Mouse (Mus musculus) kidney, postnatal 0 days (tissue): ENCODE measurements around the gene Slc39a11. TPM values are rescaled to one million over a fixed set of nuclear protein-coding genes. Genes with fewer than 3 reads are reported as not detected.

ENCODE experiments used
- ATAC-seq: fragments of 200-750 bp; cut with Nextera tagmentation; replicated peaks from 2 replicates; pipeline ENCODE4 v1.8.0; 2017; ENCODE audit warnings: low read depth, moderate number of reproducible peaks, moderate TSS enrichment, moderate library complexity; ENCODE audit not compliant: low FRiP score
- DNase-seq: peaks from one replicate; pipeline ENCODE4 v3.0.0-alpha.2; 2016; ENCODE audit warnings: low spot score
- H3K27ac ChIP-seq: fragments of 300-500 bp; sonication (generic); 2 replicates; pipeline ENCODE4 v1.5.1; 2014; ENCODE audit warnings: mild to moderate bottlenecking
- H3K27me3 ChIP-seq: fragments of 300-500 bp; sonication (generic); 2 replicates; pipeline ENCODE4 v1.6.1; 2014; ENCODE audit warnings: low read length, mixed read lengths; ENCODE audit not compliant: insufficient read depth
- H3K36me3 ChIP-seq: fragments of 300-500 bp; sonication (generic); 2 replicates; pipeline ENCODE4 v1.6.1; 2014; ENCODE audit warnings: low read length, mixed read lengths; ENCODE audit not compliant: insufficient read depth
- H3K4me1 ChIP-seq: fragments of 300-500 bp; sonication (generic); replicated peaks from 2 replicates; pipeline ENCODE4 v1.6.1; 2014; ENCODE audit warnings: antibody characterized with exemption, low read length, mixed read lengths; ENCODE audit not compliant: insufficient read depth
- H3K4me2 ChIP-seq: fragments of 300-500 bp; sonication (generic); 2 replicates; pipeline ENCODE4 v1.6.1; 2014; ENCODE audit warnings: mild to moderate bottlenecking, low read length, moderate library complexity, mixed read lengths
- H3K4me3 ChIP-seq: fragments of 300-500 bp; sonication (generic); replicated peaks from 2 replicates; pipeline ENCODE4 v1.5.1; 2014; ENCODE audit warnings: low read depth, low read length
- H3K9ac ChIP-seq: fragments of 300-500 bp; sonication (generic); 2 replicates; pipeline ENCODE4 v1.6.1; 2014; ENCODE audit warnings: low read depth, low read length
- H3K9me3 ChIP-seq: fragments of 300-500 bp; sonication (generic); replicated peaks from 2 replicates; pipeline ENCODE4 v1.6.1; 2016; ENCODE audit warnings: low read length, inconsistent platforms, mixed read lengths
- CTCF ChIP-seq: IDR thresholded peaks from 2 replicates; pipeline ENCODE4 v1.5.1; 2016; ENCODE audit warnings: antibody characterized with exemption, low read depth, mild to moderate bottlenecking, moderate library complexity
- WGBS: fragments of 180-500 bp; shearing (Covaris S2); extraction: QIAGEN DNeasy Blood & Tissue Kit; methylation state at CpG from one replicate; pipeline ENCODE4 v1.1.7; 2014; 5-methylcytosine and 5-hydroxymethylcytosine counted together
- polyA plus RNA-seq: library from polyadenylated mRNA; unstranded; fragments of >200 nt; fragmentation: Nextera tagmentation; extraction: Ambion mirVana; gene quantifications from 2 replicates; pipeline ENCODE4 v1.2.1, GENCODE M21; 2015

Gene Slc39a11
- polyA plus RNA-seq, 1 experiment from 2014 or later: 23.3 TPM

DNA sequence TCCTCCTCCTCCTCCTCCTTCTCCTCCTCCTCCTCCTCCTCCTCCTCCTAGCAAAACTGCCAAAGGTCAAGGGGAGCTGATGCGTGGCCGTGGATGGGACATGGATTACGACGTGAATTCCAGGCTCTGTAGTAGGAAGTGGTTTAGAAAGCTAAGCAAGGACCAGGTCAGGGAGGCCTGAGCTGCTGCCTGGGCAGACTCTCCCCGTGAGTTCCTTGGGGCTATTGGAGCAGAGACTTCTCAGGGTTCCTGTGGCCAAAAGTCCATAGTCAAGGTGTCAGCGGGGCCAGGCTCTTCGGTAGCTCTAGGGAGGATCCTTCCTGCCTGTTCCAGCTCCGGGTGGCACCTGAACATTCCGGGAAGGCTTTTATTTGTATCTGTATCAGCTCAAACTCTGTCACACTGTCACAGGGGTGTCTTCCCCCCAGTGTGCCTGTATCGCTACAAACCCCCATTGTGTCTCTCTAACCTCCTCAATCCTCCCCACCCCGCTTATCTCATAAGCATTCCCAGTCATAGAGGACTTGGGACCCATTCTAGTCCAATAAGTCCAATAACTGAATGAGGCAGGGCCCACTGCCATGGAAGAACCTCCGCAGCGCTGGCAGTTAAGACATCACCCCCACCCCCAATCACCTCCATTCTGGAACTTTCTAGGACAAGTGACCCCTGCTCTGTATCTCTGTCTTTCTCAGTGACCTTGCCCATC is 356.8 kb downstream of the Slc39a11 start:
- peak; percentile 48 for DNase-seq
- no peak for TF ChIP-seq CTCF
- peak; percentile 68 for ATAC-seq
- 0 out of 2 replicates have a peak overlapping the region, but pooled peaks have one; percentile 25 for H3K27ac ChIP-seq
- H3K36me3 ChIP-seq: no peaks in the 10 kb centered on the region
- H3K9me3 ChIP-seq: no peaks in the 10 kb centered on the region
- H3K4me1 ChIP-seq: 0 out of 2 replicates have a peak, but pooled peaks cover 2% of the 10 kb centered on the region
- H3K4me2 ChIP-seq: no peak overlapping the region
- WGBS: 52% methylated on average over 13 of the region's 13 CpGs
- no peak overlapping the region for H3K9ac ChIP-seq
- H3K27me3 ChIP-seq: no peaks in the 10 kb centered on the region
- H3K4me3 ChIP-seq: no peak overlapping the region

DNA sequence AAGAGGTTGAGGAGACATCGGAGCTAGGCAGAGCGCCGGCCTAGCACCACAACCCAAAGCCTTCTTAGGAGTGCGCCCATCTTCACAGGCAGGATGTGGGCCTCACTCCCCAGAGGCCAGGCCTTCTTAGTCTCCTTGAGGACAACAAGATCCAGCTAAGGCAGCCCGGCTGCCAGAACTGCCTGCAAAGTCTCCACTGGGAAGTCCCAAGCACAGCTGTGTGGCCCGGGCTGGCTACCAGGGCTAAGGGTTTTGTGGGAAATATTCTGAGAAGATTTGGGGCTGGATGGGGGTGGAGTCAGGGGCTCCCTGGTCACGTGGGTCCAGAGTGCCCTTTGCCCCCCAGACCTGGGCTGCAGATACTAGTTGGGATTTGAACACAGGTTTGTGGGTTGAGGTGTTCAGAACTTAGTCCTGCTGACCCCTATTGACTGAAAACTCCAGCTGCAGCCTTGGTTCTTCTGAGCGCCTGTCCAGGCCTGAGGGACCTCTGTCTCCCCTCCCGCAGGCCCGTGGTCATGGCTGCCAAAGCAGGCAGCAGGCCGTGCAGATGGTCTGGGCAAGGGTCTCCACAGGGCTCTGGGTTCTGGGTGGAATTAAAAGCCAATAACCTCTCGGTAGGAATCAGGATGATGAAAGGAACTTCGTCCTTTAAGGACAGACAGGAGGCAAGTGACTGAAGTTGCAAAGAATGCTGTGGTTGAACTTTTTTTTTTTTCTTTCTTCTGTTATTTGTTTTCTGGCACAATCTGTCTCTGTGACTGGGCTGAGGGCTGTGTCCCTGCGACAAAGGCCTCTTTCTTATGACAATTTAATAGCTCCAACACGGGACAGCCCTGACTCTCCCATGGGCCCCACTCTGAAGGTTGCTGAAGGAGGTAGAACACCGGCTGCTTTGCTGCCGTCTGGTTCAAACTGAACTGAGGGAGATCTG is 357.8 kb downstream of the Slc39a11 start:
- 0 out of 2 replicates have a peak, but pooled peaks have one; percentile 2 for ATAC-seq
- WGBS: 57% methylated on average over 17 of the region's 17 CpGs
- DNase-seq: peak; percentile 29
- Histone ChIP-seq H3K36me3 (no peaks in the 10 kb centered on the region), H3K4me1 (0 out of 2 replicates have a peak, but pooled peaks cover 2% of the 10 kb centered on the region), H3K27ac (peak overlapping the region; percentile 54; the same call in 1 of the 2 replicates), H3K4me2 (no peak overlapping the region), H3K9ac (no peak overlapping the region), H3K27me3 (no peaks in the 10 kb centered on the region), H3K9me3 (no peaks in the 10 kb centered on the region), H3K4me3 (no peak overlapping the region)
- peak; percentile 33; the same call in 1 of the 2 replicates for TF ChIP-seq CTCF

DNA sequence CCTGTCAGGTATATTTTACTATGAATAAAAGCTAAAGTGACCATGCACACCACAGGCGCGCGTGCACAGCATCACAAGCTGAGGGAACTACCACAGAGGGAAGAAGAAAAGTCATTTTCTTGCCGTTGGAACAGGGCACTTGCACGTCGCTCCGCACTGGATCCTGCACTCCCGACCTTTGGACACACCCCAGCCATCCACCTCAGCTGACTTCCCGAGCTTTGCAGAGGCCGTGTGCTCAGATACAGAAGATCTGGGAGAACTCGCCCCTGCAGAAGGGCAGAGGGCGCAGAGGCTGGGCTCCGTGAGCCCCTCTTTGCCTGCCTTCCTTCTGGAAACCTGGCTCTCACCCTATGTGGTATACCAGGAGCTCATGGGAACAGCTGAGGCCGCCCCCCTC is 359.0 kb downstream of the Slc39a11 start:
- 0 out of 2 replicates have a peak, but pooled peaks cover 2% of the 10 kb centered on the region for H3K4me1 ChIP-seq
- ATAC-seq (no peak), DNase-seq (no peak)
- H3K36me3 ChIP-seq: 0 out of 2 replicates have a peak, but pooled peaks cover 3% of the 10 kb centered on the region
- H3K4me3 ChIP-seq: no peak overlapping the region
- H3K4me2 ChIP-seq: no peak overlapping the region
- H3K27me3 ChIP-seq: no peaks in the 10 kb centered on the region
- TF ChIP-seq CTCF: no peak
- H3K9me3 ChIP-seq: no peaks in the 10 kb centered on the region
- WGBS: 75% methylated on average over 14 of the region's 14 CpGs
- no peak overlapping the region for H3K27ac ChIP-seq
- H3K9ac ChIP-seq: no peak overlapping the region

DNA sequence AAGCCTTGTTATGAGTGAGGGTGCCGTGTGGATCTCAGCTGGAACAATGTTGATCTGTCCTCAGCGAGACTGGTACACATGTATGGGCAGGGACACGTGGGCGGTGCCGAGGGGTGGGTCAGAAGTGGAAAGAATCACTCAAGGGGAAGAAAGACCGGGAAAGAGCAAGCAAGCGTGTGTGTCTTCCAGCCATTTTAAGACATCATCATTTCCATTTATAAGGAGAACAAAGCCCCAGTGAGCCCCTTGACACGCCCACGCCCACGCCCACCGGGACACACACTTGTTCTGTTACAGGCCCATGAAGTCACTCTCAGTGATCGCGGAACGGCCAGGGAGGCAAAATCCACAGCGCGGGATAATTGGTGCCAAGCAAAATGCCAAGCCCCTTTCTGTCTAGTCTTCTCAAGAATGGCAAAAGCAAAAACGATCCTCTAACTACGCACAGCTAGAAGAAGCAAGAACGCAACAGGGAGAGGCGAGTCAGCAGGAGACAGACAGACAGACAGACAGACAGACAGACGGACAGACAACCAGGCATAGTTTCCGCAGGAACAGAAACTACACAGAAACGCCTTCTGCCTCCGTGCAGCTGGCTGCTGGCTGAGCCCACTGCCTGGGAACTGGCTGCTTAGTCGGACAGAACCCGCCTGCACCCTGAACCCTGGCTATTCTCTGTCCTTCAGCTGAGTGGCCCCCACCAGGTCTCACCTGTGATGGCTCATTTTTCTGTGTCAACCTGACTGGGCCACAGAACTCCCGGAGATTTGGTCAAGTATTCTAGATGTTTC is 364.7 kb downstream of the Slc39a11 start:
- WGBS: 66% methylated on average over 27 of the region's 27 CpGs
- no peak overlapping the region for H3K9ac ChIP-seq
- 0 out of 2 replicates have a peak, but pooled peaks cover 3% of the 10 kb centered on the region for H3K36me3 ChIP-seq
- ATAC-seq (peak; percentile 41; the same call in 1 of the 2 replicates), DNase-seq (no peak)
- no peak for TF ChIP-seq CTCF
- H3K4me2 ChIP-seq: peak overlapping the region; percentile 15; the same call in 1 of the 2 replicates
- peaks cover 12% of the 10 kb centered on the region; the same call in 1 of the 2 replicates for H3K4me1 ChIP-seq
- H3K4me3 ChIP-seq: no peak overlapping the region
- H3K9me3 ChIP-seq: no peaks in the 10 kb centered on the region
- no peaks in the 10 kb centered on the region for H3K27me3 ChIP-seq
- no peak overlapping the region for H3K27ac ChIP-seq

DNA sequence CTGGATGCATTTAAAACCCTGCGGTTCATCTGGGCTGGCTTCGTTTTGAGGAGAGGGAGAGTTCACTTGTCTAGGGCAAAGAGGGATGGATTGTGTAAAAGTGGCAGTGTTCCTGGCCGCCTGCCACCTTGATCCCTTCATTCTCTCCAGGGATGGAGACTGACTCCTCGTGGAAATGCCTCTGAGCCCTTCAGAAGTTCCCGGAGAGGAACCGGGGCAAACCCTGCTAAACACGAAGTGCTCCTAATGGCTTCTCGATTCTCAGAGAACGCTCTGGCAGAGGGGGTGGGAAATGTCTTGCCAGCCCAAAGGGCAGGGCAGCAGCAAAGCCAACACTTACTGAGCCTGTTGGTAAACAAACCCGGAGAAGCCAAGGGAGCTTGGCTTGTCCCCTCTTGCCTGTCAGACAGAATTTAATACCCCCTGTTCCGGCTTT is 366.5 kb downstream of the Slc39a11 start:
- no peak overlapping the region for H3K4me3 ChIP-seq
- WGBS: 11% methylated on average over 11 of the region's 11 CpGs
- H3K9me3 ChIP-seq: no peaks in the 10 kb centered on the region
- DNase-seq: peak; percentile 38
- no peak overlapping the region for H3K27ac ChIP-seq
- TF ChIP-seq CTCF: no peak
- 0 out of 2 replicates have a peak overlapping the region, but pooled peaks have one; percentile 13 for H3K9ac ChIP-seq
- H3K4me1 ChIP-seq: peaks cover 12% of the 10 kb centered on the region; the same call in 1 of the 2 replicates
- H3K36me3 ChIP-seq: 0 out of 2 replicates have a peak, but pooled peaks cover 3% of the 10 kb centered on the region
- peak overlapping the region; percentile 27; the same call in 1 of the 2 replicates for H3K4me2 ChIP-seq
- ATAC-seq: no peak
- no peaks in the 10 kb centered on the region for H3K27me3 ChIP-seq
